Mouse (Mus musculus) CD8-positive naive resting alpha-beta T cell, adult 2 months (primary cell): ENCODE results near the gene Tmprss6.

Source experiments
- DNase-seq, 2 experiments: peaks; one replicate each; pipeline ENCODE4 v3.0.0; 2022; ENCODE audit warnings: low read depth in 2 of 2, low spot score in 2 of 2

Tmprss6 gene

GRCm38 (mm10) chr15:78468379-78468937 is at the start of gene Tmprss6:
Tmprss6 (minus strand) TSS chr15:78468634.
- no peak for DNase-seq

- DNase-seq: peak; percentile 31 to 48
Measured at GRCm38 (mm10) chr15:78518221-78518620, 49.8 kb upstream of the Tmprss6 start.

DNA sequence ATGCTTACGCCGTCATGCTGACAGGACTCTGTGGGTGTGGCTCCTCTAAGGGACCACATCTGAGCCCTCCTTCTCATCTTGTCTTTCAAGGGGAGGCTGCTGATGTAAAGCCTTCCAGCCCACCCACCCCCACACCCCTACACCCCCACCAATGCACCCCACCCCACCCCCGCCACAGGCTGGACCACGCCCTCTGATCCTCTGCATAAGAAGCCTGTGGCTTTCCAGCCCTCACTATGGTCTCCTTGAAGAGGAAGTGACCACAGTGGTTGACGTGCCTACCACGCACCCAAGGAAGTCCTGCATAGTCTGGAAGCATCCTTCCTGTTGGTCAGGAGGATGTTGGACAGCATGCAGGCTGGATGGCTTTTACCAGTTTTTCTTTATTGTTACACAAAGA is 47.3 kb upstream of the Tmprss6 start:
- peak; percentile 37 to 51 for DNase-seq

DNA sequence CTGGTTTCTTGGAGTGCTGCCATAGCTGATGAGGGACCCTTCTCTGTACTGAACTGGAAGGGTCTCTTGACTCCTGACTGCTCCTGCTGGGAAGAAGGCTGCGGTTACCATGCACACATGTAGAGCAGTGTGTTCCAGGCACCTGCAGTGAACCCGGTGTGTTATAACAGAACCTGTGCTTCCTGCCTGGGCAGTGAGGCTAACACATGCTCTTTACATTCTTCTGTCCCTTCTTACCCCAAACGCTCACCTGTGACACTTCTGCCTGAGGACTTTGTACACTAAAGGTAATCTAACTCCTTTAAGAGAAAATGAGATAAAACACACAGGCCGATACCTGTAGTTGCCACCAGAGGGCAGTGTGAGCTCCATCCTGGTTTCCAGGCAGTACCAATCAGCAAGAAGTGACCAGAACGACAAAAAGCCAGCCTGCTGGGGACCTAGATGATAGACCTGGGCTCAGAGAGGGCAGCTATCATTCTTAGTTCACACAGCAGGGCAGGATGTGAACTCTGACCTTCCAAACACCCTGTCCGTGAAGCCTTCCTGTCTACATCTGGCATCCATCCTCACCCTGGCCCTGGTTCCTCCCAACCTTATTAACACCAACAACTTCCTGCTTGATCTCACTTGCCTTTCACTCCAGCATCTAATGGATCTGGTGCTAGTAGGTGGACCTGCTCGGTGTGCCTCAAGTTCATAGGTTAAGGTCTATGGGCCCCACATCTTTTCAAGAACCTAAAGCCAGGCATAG is 46.1 kb upstream of the Tmprss6 start:
- peak; percentile 67 to 80 for DNase-seq

- DNase-seq: no peak
Measured at GRCm38 (mm10) chr15:78513019-78513418, 44.6 kb upstream of the Tmprss6 start.

DNA sequence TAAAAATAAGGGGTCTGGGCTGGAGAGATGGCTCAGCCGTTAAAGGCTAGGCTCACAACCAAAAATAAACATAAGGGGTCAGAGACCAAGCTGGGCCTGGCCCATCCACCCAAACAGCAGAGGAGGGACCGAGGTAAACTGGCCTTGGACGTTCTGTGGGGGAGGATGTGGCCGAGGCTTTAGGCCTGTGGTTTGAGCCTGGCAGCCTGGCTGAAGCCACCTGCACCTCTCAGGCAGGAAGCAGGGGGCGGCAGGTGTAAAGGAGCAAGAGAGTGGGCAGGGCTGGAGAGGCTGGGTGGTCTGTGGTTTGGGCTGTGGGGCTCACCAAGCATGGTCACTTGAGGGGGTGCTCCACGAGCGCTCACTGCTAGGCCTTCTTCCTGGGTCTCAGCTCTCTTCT is 43.5 kb upstream of the Tmprss6 start:
- DNase-seq: no peak

DNA sequence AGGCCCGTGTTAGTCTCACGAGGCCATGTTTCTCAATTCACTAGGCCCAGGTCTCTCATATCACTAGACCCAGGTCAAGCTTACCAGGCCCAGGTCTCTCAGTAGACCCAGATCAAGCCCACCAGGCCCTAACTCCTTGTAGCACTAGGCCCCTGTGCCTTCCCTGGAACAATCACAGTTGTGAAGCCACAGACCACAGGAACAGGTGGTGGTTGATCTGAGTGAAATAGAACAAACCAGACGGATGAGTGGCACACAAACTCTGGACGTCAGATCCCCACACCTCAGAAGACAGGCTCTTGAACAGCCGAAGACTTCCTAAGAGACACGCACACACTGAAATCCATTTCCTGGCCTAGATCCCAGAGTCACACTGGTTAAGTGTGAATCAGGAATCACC is 42.3 kb upstream of the Tmprss6 start:
- no peak for DNase-seq

DNA sequence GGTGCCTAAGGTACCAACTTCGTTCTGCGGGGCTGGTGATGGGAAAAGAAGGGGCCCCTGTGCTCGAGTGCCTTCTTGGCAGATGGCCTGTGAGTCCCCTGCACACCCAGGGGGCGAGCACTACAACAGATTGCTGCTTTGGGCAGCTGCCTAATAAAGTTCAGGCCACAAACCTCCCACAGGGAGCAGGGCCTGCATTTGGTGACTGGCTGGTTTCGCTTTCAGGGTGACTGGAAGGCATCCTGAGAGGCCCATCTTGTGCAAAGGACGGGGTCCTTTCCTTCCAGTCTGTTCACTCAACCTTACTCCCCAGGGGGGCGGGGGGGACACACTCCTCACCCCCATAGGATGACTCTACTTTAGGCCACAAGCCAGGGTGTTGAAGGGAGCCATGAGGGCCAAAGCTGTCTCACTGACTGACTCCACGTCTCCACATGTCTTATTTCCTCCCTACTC is 41.7 kb upstream of the Tmprss6 start:
- DNase-seq: no peak

DNA sequence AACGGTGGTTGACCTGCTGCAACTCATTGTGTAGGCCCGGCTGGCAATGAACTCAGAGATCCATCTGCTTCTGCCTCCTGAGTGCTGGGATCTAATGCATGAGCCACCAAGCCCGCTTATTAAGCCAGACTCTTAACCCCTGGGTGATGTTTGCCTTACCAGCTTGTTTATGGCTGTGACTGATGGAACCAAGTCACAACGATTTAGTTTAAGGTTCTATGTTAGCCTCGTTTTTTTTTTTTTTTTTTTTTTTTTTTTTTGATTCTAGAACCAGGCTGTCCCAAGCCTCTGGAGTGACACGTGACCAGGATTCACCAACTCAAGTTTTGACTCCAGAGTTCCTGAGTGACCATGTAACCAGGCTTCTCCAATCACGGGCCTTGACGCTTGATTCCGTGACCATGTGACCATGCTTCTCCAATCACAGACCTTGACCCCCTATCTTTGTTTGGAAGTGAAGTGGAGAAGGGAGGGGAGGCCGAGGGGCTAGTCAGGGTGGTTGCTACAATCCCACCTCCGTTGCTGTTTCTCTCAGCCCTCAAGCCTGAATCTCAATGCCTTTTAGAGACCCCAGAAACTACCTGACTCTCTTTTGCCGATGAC is 41.0 kb upstream of the Tmprss6 start:
- no peak for DNase-seq

DNA sequence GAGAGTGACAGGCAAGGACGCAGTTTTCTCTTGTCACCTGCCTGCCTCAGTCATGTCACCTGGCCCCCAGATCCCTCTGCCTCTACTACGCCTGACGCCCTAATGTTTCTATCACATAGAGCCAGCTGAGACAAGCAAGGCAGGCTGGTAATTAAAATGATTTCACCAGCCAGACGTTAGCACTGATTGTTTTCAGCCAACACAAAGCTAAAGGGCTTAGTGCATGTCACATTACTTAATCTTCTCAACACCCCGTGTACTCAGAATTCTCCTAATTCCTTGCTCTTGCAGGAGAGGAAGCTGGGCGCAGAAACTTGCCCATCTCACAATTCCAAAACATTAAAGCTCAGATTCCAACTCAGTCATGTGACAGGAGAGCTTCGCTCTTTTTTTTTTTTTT is 40.0 kb upstream of the Tmprss6 start:
- no peak for DNase-seq

DNA sequence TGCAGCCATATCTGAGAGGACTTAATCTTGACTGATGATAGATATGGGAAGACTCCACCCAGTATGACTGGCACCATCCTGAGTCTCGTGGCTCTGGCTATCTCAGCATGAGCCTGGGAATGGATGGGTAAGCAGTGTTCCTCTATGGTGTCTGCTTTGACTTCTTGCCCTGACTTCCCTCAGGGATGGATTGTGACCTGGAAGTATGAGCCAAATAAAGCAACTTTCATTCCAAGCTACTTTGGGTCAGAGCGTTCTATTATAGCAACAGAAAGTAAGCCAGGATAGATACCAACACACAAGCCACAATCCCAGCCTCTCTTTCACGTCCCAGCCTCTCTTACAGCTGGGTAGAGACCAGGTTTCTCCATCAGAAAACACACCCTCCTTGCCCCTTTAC is 37.1 kb upstream of the Tmprss6 start:
- no peak for DNase-seq

DNA sequence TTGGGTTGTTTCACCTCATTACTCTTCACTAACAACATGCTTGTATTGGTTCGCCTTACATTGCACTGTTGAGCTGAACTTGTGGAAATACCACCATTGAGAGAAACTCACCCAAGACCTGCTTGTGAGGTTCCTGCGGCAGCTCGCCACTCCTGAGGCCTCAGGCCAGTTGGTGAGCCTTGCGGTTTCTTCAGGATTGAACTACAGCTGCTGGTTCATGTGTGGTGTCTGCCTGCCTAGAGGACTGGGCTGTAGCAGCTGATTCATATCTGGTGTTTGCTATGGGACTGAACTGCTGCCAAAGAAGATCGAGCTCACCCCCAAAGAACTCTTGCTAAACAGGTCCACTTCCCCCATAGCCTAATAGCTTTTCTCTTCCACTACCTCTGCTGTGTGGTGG is 36.4 kb upstream of the Tmprss6 start:
- no peak for DNase-seq

GRCm38 (mm10) chr15:78504013-78504412 is 35.6 kb upstream of the Tmprss6 start:
- DNase-seq: no peak

DNA sequence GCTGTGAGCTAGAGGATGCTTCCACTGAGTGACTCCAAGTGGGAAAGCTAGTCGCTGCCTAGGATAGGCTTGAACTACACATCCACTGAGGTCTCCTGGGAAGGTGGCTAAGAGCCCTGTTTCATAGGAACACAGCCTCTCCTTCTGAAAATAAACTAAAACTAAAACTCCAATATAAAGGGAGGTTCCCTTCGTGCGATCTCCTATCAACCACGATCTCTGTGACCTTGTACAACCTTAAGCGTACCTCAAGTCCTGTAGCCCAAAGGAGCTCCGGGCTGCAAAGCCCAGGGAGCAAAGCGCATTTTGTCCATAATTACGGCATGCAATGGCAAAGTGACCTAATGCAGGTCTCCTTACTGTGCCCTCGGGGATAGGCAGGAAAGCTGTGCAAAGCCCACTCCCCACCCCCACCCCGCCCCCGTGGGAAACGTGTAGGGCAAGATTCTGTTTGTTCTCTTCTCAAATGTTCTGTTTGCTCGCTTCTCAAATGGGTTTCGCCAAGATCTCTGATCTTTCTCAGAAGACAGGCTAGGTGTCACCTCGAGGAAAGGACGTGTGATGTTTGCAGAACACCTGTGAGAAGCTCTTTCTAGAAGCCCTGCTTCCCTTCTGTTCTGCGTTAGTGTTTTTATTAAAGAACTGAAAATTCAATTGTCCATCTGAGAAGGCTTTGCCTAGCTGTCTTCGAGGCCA is 34.2 kb upstream of the Tmprss6 start:
- no peak for DNase-seq

DNA sequence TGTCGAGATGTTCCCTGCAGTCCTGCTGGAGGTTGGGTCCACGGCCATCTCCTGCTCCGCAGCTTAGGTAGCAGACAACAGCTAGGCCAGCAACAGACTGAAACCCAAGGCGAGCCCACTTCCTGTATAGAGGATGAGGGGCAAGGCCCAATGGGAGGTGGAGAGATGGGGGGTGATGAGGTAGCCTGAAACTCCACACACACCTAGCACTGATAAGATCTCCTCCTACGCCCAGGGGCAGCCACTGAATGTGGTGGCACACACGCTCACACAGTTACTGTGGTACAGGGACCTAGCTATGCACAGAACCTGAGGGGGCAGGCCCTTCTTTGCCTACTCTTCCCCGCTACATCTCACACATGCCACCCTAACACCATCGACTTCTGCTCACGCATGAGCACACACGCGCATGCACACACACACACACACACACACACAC is 26.6 kb upstream of the Tmprss6 start, which contains the start of gene Il2rb:
Gene Il2rb (minus strand): TSS at position 304 of the 439 bp plus-strand sequence.
- DNase-seq: peak; percentile 85 to 90

DNA sequence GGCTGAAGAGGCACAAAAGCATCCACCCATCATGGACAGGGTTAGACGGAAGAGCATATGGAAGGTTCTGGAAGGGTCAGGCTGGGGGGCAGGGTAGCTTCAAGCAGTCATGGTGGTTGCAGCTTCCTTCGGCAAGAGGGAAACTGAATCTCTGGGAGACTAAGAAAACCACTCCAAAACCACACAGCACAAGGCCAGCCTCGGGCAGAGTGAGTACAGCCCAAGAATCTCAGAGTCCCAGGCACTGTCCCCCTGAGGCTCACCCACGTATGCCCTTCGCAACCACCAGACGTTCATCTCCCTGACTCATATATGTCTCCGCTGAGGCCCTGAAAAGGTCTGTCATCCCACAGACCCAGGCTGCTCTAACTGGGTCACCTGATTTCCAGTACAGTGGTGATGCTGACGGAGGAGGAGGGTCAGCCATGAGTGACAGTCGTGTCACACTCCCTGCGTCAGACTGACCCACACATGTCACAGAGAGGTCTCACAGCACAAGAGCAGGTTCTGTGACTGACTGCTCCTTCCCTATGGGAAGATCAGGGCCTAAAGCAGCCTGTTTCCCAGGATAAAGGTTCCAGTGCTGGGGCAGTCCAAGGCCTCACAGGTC is 25.1 kb upstream of the Tmprss6 start:
- peak; percentile 39 to 46 for DNase-seq

- DNase-seq: no peak
Measured at GRCm38 (mm10) chr15:78491301-78491700, 22.9 kb upstream of the Tmprss6 start.

DNA sequence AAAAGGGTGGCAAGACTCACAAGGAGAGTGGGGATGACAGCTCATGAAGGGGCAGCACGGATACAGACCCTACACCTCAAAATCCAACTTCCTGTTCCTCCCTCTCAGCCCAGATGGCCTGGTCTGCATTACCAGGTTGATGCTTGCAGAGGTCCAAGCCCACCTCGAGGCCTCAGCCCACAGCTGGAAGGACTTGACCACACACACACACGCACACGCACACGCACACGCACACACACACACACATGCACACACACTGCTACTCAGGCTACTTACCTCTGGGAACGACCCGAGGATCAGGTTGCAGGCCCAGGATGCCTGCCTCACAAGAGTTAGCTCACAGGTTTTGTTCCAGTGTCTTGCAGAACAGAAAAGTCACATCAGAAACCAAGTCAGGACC is 21.5 kb upstream of the Tmprss6 start:
- DNase-seq: no peak

GRCm38 (mm10) chr15:78489248-78489647 is 20.8 kb upstream of the Tmprss6 start:
- DNase-seq: no peak

- no peak for DNase-seq
Measured at GRCm38 (mm10) chr15:78487066-78487465, 18.6 kb upstream of the Tmprss6 start.

DNA sequence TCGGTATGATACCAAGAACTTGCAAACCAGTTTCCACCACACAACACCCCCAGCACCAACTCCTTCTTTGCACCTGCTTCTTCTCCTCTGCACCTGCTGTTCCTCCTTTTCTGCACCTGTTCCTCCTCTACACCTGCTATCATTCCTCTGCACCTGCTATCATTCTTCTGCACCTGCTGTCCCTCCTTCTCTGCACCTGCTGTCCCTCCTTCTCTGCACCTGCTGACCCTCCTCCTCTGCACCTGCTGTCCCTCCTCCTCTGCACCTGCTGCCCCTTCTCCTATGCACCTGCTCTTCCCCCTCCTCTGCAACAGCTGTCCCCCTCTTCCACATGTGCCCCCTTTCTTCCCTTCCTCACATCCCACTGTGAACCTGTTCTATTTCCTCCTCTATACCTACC is 18.1 kb upstream of the Tmprss6 start:
- no peak for DNase-seq
